Mouse (Mus musculus) lung, adult 18-20 months (tissue): Measurements from ENCODE around the gene Hpca.

Experiments used
- DNase-seq, 2 experiments: peaks; one replicate each; pipeline ENCODE4 v3.0.0; 2022; ENCODE audit warnings: mixed read lengths in 2 of 2

Gene Hpca

GRCm38 (mm10) chr4:129107348-129107899, 14.4 kb downstream of the Hpca start:
- DNase-seq: no peak

GRCm38 (mm10) chr4:129106073-129106472, 15.8 kb downstream of the Hpca start:
- DNase-seq: no peak

- peak; percentile 63 to 76 for DNase-seq
Measured at GRCm38 (mm10) chr4:129105356-129105755, 16.5 kb downstream of the Hpca start, which contains the start of gene Tmem54. Tmem54 (plus strand) TSS chr4:129105548.

GRCm38 (mm10) chr4:129102133-129102829, 19.6 kb downstream of the Hpca start:
- no peak for DNase-seq

- no peak for DNase-seq
Measured at GRCm38 (mm10) chr4:129097006-129097405, 24.8 kb downstream of the Hpca start.

- DNase-seq: no peak
Measured at GRCm38 (mm10) chr4:129095276-129095675, 26.6 kb downstream of the Hpca start.

GRCm38 (mm10) chr4:129087850-129088249, 34.0 kb downstream of the Hpca start:
- no peak for DNase-seq

- DNase-seq: peak; percentile 60 to 70
Measured at GRCm38 (mm10) chr4:129086078-129086477, 35.8 kb downstream of the Hpca start.

GRCm38 (mm10) chr4:129084896-129085295, 36.9 kb downstream of the Hpca start:
- no peak for DNase-seq

- DNase-seq: peak; percentile 78 to 87
Measured at GRCm38 (mm10) chr4:129082379-129083115, 39.3 kb downstream of the Hpca start.

GRCm38 (mm10) chr4:129081939-129082338, 39.9 kb downstream of the Hpca start:
- no peak for DNase-seq

GRCm38 (mm10) chr4:129081512-129081911, 40.3 kb downstream of the Hpca start:
- peak in 1 of 2 experiments; percentile 21 for DNase-seq

GRCm38 (mm10) chr4:129081041-129081440, 40.8 kb downstream of the Hpca start:
- DNase-seq: no peak

- no peak for DNase-seq
Measured at GRCm38 (mm10) chr4:129079126-129079525, 42.7 kb downstream of the Hpca start.

GRCm38 (mm10) chr4:129068848-129069247, 53.0 kb downstream of the Hpca start:
- DNase-seq: no peak

- no peak for DNase-seq
Measured at GRCm38 (mm10) chr4:129067638-129068415, 54.0 kb downstream of the Hpca start.

- no peak for DNase-seq
Measured at GRCm38 (mm10) chr4:129065688-129066236, 56.1 kb downstream of the Hpca start.

GRCm38 (mm10) chr4:129062281-129063075, 59.4 kb downstream of the Hpca start:
- DNase-seq: no peak
